Mouse (Mus musculus): ENCODE measurements around the gene Tor2a.

GRCm38 (mm10) chr2:32732695-32733094, 24.3 kb upstream of the Tor2a start:
- TF ChIP-seq CTCF (conservative IDR thresholded peaks at IDR 0.05; ENCODE audit: insufficient read depth, insufficient read length, low read depth, low read length) (no peak), POLR2A (IDR thresholded peaks at IDR 0.05; ENCODE audit: low read depth, low read length) (no peak)
